Mouse (Mus musculus) MEL (cell line): ENCODE data around the gene Anapc11. TPM values are rescaled to one million over a fixed set of nuclear protein-coding genes. Genes with fewer than 3 reads are reported as not detected.

Experiments
- DNase-seq: peaks from one replicate; pipeline ENCODE4 v3.0.0; 2011; ENCODE audit warnings: low read depth, low spot score
- H3K27ac ChIP-seq: 2 replicates; pipeline ENCODE4 v1.5.1; 2012; ENCODE audit warnings: low read depth, mild to moderate bottlenecking, control low read depth, low read length, moderate library complexity; ENCODE audit not compliant: control insufficient read depth
- H3K27me3 ChIP-seq, 2 experiments: fragments of 150-350 bp in 1 of 2; sonication (generic) in 1 of 2; 2 replicates each; pipeline ENCODE4 v1.6.1; 2012; ENCODE audit warnings: low read length in 2 of 2, mild to moderate bottlenecking in 2 of 2, improper control_type of control experiment in 1 of 2, moderate library complexity in 1 of 2; ENCODE audit not compliant: insufficient read depth in 2 of 2, control insufficient read depth in 1 of 2
- H3K36me3 ChIP-seq, 2 experiments: 2 replicates each; pipeline ENCODE4 v1.6.1; 2012 to 2014; ENCODE audit warnings: low read length in 2 of 2, improper control_type of control experiment in 1 of 2, inconsistent platforms in 1 of 2, mild to moderate bottlenecking in 1 of 2; ENCODE audit not compliant: insufficient read depth in 2 of 2, control insufficient read depth in 1 of 2
- H3K4me1 ChIP-seq, 2 experiments: fragments of 150-350 bp in 1 of 2; sonication (generic) in 1 of 2; 2 replicates each; pipeline ENCODE4 v1.6.1; 2012; ENCODE audit warnings: low read length in 2 of 2, improper control_type of control experiment in 1 of 2, mild to moderate bottlenecking in 1 of 2; ENCODE audit not compliant: insufficient read depth in 2 of 2, control insufficient read depth in 1 of 2
- H3K4me3 ChIP-seq, 2 experiments: fragments of 150-350 bp in 1 of 2; sonication (generic) in 1 of 2; 2 replicates each; pipeline ENCODE4 v1.5.1; 2012; ENCODE audit warnings: low read depth in 2 of 2, low read length in 2 of 2, mild to moderate bottlenecking in 2 of 2, moderate library complexity in 2 of 2, control low read depth in 1 of 2, improper control_type of control experiment in 1 of 2; ENCODE audit not compliant: control insufficient read depth in 1 of 2, insufficient read depth in 1 of 2
- H3K79me2 ChIP-seq: 2 replicates; pipeline ENCODE4 v1.6.1; 2012; ENCODE audit warnings: mild to moderate bottlenecking, low read length, moderate library complexity; ENCODE audit not compliant: control insufficient read depth, poor library complexity, insufficient read depth
- H3K9ac ChIP-seq: 2 replicates; pipeline ENCODE4 v1.6.1; 2012; ENCODE audit warnings: low read depth, mild to moderate bottlenecking, control low read depth, low read length, moderate library complexity; ENCODE audit not compliant: control insufficient read depth, poor library complexity, severe bottlenecking
- H3K9me3 ChIP-seq: fragments of 150-350 bp; sonication (generic); replicated peaks from 2 replicates; pipeline ENCODE4 v1.6.1; 2012; ENCODE audit warnings: mild to moderate bottlenecking, low read length, improper control_type of control experiment, moderate library complexity; ENCODE audit not compliant: insufficient read depth
- BHLHE40 ChIP-seq: IDR thresholded peaks from 2 replicates; pipeline ENCODE4 v1.6.1; 2012; ENCODE audit warnings: low read depth, mild to moderate bottlenecking, inconsistent platforms, low read length, improper control_type of control experiment, borderline replicate concordance
- CHD1 ChIP-seq: IDR thresholded peaks from 2 replicates; pipeline ENCODE4 v1.6.1; 2012; ENCODE audit warnings: low read depth, mild to moderate bottlenecking, inconsistent platforms, low read length, improper control_type of control experiment
- CHD2 ChIP-seq: IDR thresholded peaks from 2 replicates; pipeline ENCODE4 v1.6.1; 2011; ENCODE audit warnings: low read length, improper control_type of control experiment
- ELF1 ChIP-seq: IDR thresholded peaks from 2 replicates; pipeline ENCODE4 v1.6.1; 2014; ENCODE audit warnings: low read depth, mild to moderate bottlenecking, inconsistent platforms, low read length, improper control_type of control experiment, moderate library complexity
- ETS1 ChIP-seq: IDR thresholded peaks from 2 replicates; pipeline ENCODE4 v1.6.1; 2012; ENCODE audit warnings: low read depth, mild to moderate bottlenecking, inconsistent platforms, low read length, improper control_type of control experiment, moderate library complexity
- GABPA ChIP-seq: IDR thresholded peaks from 2 replicates; pipeline ENCODE4 v1.6.1; 2012; ENCODE audit warnings: low read depth, mild to moderate bottlenecking, inconsistent platforms, low read length, improper control_type of control experiment, moderate library complexity
- GATA1 ChIP-seq: IDR thresholded peaks from 2 replicates; pipeline ENCODE4 v1.6.1; 2011; ENCODE audit warnings: low read depth, low read length, improper control_type of control experiment
- HCFC1 ChIP-seq: IDR thresholded peaks from 2 replicates; pipeline ENCODE4 v1.6.1; 2012; ENCODE audit warnings: low read depth, mild to moderate bottlenecking, inconsistent platforms, low read length, improper control_type of control experiment, moderate library complexity
- KAT2A ChIP-seq: conservative IDR thresholded peaks from 2 replicates; pipeline ENCODE4 v1.6.1; 2012; ENCODE audit warnings: low read depth, low read length, improper control_type of control experiment, inconsistent platforms
- MAZ ChIP-seq: IDR thresholded peaks from 2 replicates; pipeline ENCODE4 v1.6.1; 2012; ENCODE audit warnings: low read depth, mild to moderate bottlenecking, inconsistent platforms, low read length, improper control_type of control experiment
- MEF2A ChIP-seq: IDR thresholded peaks from 2 replicates; pipeline ENCODE4 v1.6.1; 2014; ENCODE audit warnings: low read depth, mild to moderate bottlenecking, inconsistent platforms, low read length, improper control_type of control experiment; ENCODE audit not compliant: poor library complexity, insufficient replicate concordance, severe bottlenecking; ENCODE audit errors: extremely low read depth
- MXI1 ChIP-seq: IDR thresholded peaks from 2 replicates; pipeline ENCODE4 v1.6.1; 2011; ENCODE audit warnings: mild to moderate bottlenecking, low read depth, low read length, improper control_type of control experiment
- MYB ChIP-seq: IDR thresholded peaks from 2 replicates; pipeline ENCODE4 v1.6.1; 2011; ENCODE audit warnings: mild to moderate bottlenecking, low read depth, low read length, improper control_type of control experiment
- NELFE ChIP-seq: IDR thresholded peaks from 2 replicates; pipeline ENCODE4 v1.6.1; 2011; ENCODE audit warnings: low read depth, low read length, improper control_type of control experiment
- NRF1 ChIP-seq: IDR thresholded peaks from 2 replicates; pipeline ENCODE4 v1.6.1; 2014; ENCODE audit warnings: low read depth, mild to moderate bottlenecking, inconsistent platforms, low read length, improper control_type of control experiment, moderate library complexity; ENCODE audit not compliant: poor library complexity, insufficient read depth, severe bottlenecking
- POLR2A ChIP-seq, 2 experiments: IDR thresholded peaks; 2 replicates each; pipeline ENCODE4 v1.6.1; 2011 to 2012; ENCODE audit warnings: low read length in 2 of 2, mild to moderate bottlenecking in 2 of 2, control low read depth in 1 of 2, improper control_type of control experiment in 1 of 2, low read depth in 1 of 2, moderate library complexity in 1 of 2; ENCODE audit not compliant: control insufficient read depth in 1 of 2, insufficient read depth in 1 of 2, poor library complexity in 1 of 2
- RCOR1 ChIP-seq: IDR thresholded peaks from 2 replicates; pipeline ENCODE4 v1.6.1; 2012; ENCODE audit warnings: low read depth, mild to moderate bottlenecking, inconsistent platforms, low read length, improper control_type of control experiment
- SIN3A ChIP-seq: IDR thresholded peaks from 2 replicates; pipeline ENCODE4 v1.6.1; 2012; ENCODE audit warnings: low read length, improper control_type of control experiment, inconsistent platforms
- SMC3 ChIP-seq: IDR thresholded peaks from 2 replicates; pipeline ENCODE4 v1.6.1; 2011; ENCODE audit warnings: low read depth, low read length, improper control_type of control experiment
- TAL1 ChIP-seq: IDR thresholded peaks from 2 replicates; pipeline ENCODE4 v1.6.1; 2012; ENCODE audit warnings: mild to moderate bottlenecking, inconsistent platforms, low read length, moderate library complexity, mixed read lengths
- TBP ChIP-seq: IDR thresholded peaks from 2 replicates; pipeline ENCODE4 v1.8.0; 2011; ENCODE audit warnings: low read depth, low read length, improper control_type of control experiment
- TCF12 ChIP-seq: IDR thresholded peaks from 2 replicates; pipeline ENCODE4 v1.6.1; 2014; ENCODE audit warnings: low read depth, mild to moderate bottlenecking, inconsistent platforms, low read length, improper control_type of control experiment, moderate library complexity
- USF1 ChIP-seq: IDR thresholded peaks from 2 replicates; pipeline ENCODE4 v1.6.1; 2014; ENCODE audit warnings: low read depth, mild to moderate bottlenecking, inconsistent platforms, low read length, improper control_type of control experiment, moderate library complexity
- USF2 ChIP-seq, 2 experiments: IDR thresholded peaks; 2 replicates each; pipeline ENCODE4 v1.6.1; 2011 to 2012; ENCODE audit warnings: improper control_type of control experiment in 2 of 2, low read length in 2 of 2, borderline replicate concordance in 1 of 2, inconsistent platforms in 1 of 2, low read depth in 1 of 2, mild to moderate bottlenecking in 1 of 2; ENCODE audit not compliant: insufficient read depth in 1 of 2
- ZC3H11A ChIP-seq: IDR thresholded peaks from 2 replicates; pipeline ENCODE4 v1.6.1; 2012; ENCODE audit warnings: low read depth, mild to moderate bottlenecking, inconsistent platforms, low read length, improper control_type of control experiment
- ZKSCAN1 ChIP-seq: IDR thresholded peaks from 2 replicates; pipeline ENCODE4 v1.6.1; 2012; ENCODE audit warnings: low read depth, mild to moderate bottlenecking, inconsistent platforms, low read length, improper control_type of control experiment, moderate library complexity
- ZMIZ1 ChIP-seq: IDR thresholded peaks from 2 replicates; pipeline ENCODE4 v1.6.1; 2012; ENCODE audit warnings: low read depth, mild to moderate bottlenecking, inconsistent platforms, low read length, improper control_type of control experiment, moderate library complexity
- polyA plus RNA-seq, 2 experiments: library from polyadenylated mRNA; stranded (reverse) in 1 of 2; unstranded in 1 of 2; fragments of >175 nt in 1 of 2; fragments of >200 nt in 1 of 2; gene quantifications; 2 replicates each; pipeline versions ENCODE4 v1.2.1 to v1.2.4; 2012; ENCODE audit warnings: low replicate concordance in 2 of 2, low read depth in 1 of 2; ENCODE audit not compliant: insufficient read length in 2 of 2, insufficient read depth in 1 of 2, missing spikeins in 1 of 2
- total RNA-seq: library from RNA; depleted of rRNA; stranded (reverse); fragments of 300-350 nt; gene quantifications from 2 replicates; pipeline ENCODE4 v1.2.3, GENCODE M21; 2012

The Anapc11 gene
- total and polyA plus RNA-seq, 3 experiments = 120 to 130 TPM; not detected in 1

- Histone ChIP-seq H3K9ac (no peak overlapping the region), H3K79me2 (peaks cover 65% of the 10 kb centered on the region), H3K27ac (no peak overlapping the region), H3K4me3 (no peak overlapping the region), H3K36me3 (peaks cover 3 to 32% of the 10 kb centered on the region in 2 experiments; a peak in 3 of 4 replicates), H3K27me3 (no peaks in the 10 kb centered on the region), H3K4me1 (peaks cover 19 to 39% of the 10 kb centered on the region in 2 experiments), H3K9me3 (no peaks in the 10 kb centered on the region)
- DNase-seq = no peak
- TF ChIP-seq ZMIZ1 (no peak), RCOR1 (no peak), TCF12 (no peak), MXI1 (no peak), CHD1 (no peak), MAZ (no peak), ZC3H11A (no peak), GABPA (no peak), SIN3A (no peak), CHD2 (no peak), MEF2A (no peak), USF2 (IDR thresholded peaks at IDR 0.05; ENCODE audit: borderline replicate concordance in 1 of 2, insufficient read depth in 1 of 2, low read depth in 1 of 2, low read length in 2 of 2) (no peak), HCFC1 (no peak), KAT2A (no peak), GATA1 (no peak), MYB (no peak), ETS1 (no peak), SMC3 (no peak), NELFE (no peak)
Observed at GRCm38 (mm10) chr11:120628601-120629340, 30.6 kb downstream of the Anapc11 start.

DNA sequence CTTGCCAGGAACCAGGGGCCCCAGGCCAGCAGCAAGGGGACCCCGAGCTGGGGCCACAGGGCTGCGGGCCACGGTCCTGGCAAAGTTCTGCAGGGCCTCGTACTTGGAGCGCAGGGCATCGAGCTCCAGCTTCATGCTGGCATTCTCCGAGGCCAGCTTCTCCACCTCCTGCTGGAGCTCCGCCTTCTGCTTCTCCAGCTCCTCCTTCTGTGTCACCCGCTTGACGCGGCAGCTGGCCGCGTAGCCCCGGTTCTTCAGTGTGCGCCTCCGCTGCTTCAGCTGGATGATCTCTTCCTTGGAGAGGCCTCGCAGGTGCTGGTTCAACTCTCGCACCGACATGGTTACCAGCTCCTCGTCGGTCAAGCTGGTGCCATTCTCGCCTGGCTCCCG, 31.1 kb downstream of the Anapc11 start:
- peak; percentile 18 for DNase-seq
- TF ChIP-seq TCF12 (no peak), ELF1 (no peak), MYB (no peak), SMC3 (no peak), POLR2A (IDR thresholded peaks at IDR 0.05; ENCODE audit: control insufficient read depth in 1 of 2, insufficient read depth in 1 of 2, low read depth in 1 of 2, low read length in 2 of 2, poor library complexity in 1 of 2) (no peak), TBP (no peak), ZKSCAN1 (no peak), MXI1 (no peak), ZMIZ1 (no peak), NRF1 (no peak), CHD2 (no peak), ZC3H11A (no peak), USF1 (no peak), ETS1 (no peak), BHLHE40 (no peak), USF2 (IDR thresholded peaks at IDR 0.05; ENCODE audit: borderline replicate concordance in 1 of 2, insufficient read depth in 1 of 2, low read depth in 1 of 2, low read length in 2 of 2) (no peak), TAL1 (no peak)

More for the DNA sequence above, 31.1 kb downstream of the Anapc11 start:
- H3K9me3 ChIP-seq = no peaks in the 10 kb centered on the region
- no peak overlapping the region for H3K27ac ChIP-seq
- peaks cover 19 to 41% of the 10 kb centered on the region in 2 experiments for H3K4me1 ChIP-seq
- H3K27me3 ChIP-seq = no peaks in the 10 kb centered on the region
- H3K36me3 ChIP-seq = peaks cover 3 to 31% of the 10 kb centered on the region in 2 experiments; a peak in 3 of 4 replicates
- H3K9ac ChIP-seq = no peak overlapping the region
- H3K4me3 ChIP-seq = no peak overlapping the region
- peaks cover 64% of the 10 kb centered on the region for H3K79me2 ChIP-seq
